8 mouse cellular contexts compared by ENCODE assay signal in genomic region chr13:43172036-43172713, GRCm38 (mm10). TPM values are rescaled to one million over a fixed set of nuclear protein-coding genes. Genes with fewer than 3 reads are reported as not detected.
DNase-seq lines count a peak whose midpoint lies in the region; ATAC-seq and TF ChIP-seq lines count a peak whose summit lies in the region.

No protein-coding gene starts in this region.

- ATAC-seq in forebrain, embryonic 13.5 days, result no peak
- no peak for ATAC-seq in limb, embryonic 12.5 days (ENCODE audit: insufficient number of reproducible peaks, insufficient read depth, low FRiP score, low TSS enrichment, low read depth)
- no peak for ATAC-seq in midbrain, postnatal 0 days (ENCODE audit: low FRiP score)

- TF ChIP-seq POLR2A in lung, adult 2 months (IDR thresholded peaks at IDR 0.05; ENCODE audit: borderline replicate concordance, extremely low read depth, low read depth, low read length), result no peak

- H3K4me3 ChIP-seq in lung, adult 2 months (replicated peaks; ENCODE audit: extremely low read depth, low read depth, low read length), result no peak overlapping the region
- peak overlapping the region; percentile 68 for H3K4me3 ChIP-seq in forebrain, embryonic 13.5 days
- peak overlapping the region; percentile 70 for H3K4me3 ChIP-seq in limb, embryonic 12.5 days (replicated peaks)
- peak overlapping the region; percentile 51 for H3K4me3 ChIP-seq in midbrain, postnatal 0 days (ENCODE audit: low read depth, low read length)

- H3K4me2 ChIP-seq in forebrain, embryonic 13.5 days, result peak overlapping the region; percentile 72
- H3K4me2 ChIP-seq in limb, embryonic 12.5 days, result peak overlapping the region; percentile 68
- peak overlapping the region; percentile 69 for H3K4me2 ChIP-seq in midbrain, postnatal 0 days (ENCODE audit: low read depth, low read length, poor library complexity, severe bottlenecking)

- no peaks in the 10 kb centered on the region for H3K9me3 ChIP-seq in forebrain, embryonic 13.5 days (replicated peaks)
- no peaks in the 10 kb centered on the region for H3K9me3 ChIP-seq in limb, embryonic 12.5 days
- no peaks in the 10 kb centered on the region for H3K9me3 ChIP-seq in midbrain, postnatal 0 days (ENCODE audit: low read length)

- no peaks in the 10 kb centered on the region for H3K4me1 ChIP-seq in lung, adult 2 months (ENCODE audit: control insufficient read depth, insufficient read depth, low read length)
- H3K4me1 ChIP-seq in forebrain, embryonic 13.5 days, result peaks cover 9% of the 10 kb centered on the region
- H3K4me1 ChIP-seq in limb, embryonic 12.5 days (replicated peaks), result peaks cover 7% of the 10 kb centered on the region; the same call in 1 of the 2 replicates
- H3K4me1 ChIP-seq in midbrain, postnatal 0 days (ENCODE audit: insufficient read depth, low read length), result peaks cover 2% of the 10 kb centered on the region; the same call in 1 of the 2 replicates

- peak overlapping the region; percentile 81 for H3K9ac ChIP-seq in forebrain, embryonic 13.5 days
- peak overlapping the region; percentile 84; the same call in 1 of the 2 replicates for H3K9ac ChIP-seq in limb, embryonic 12.5 days (replicated peaks)
- no peak overlapping the region; the same call in 1 of the 2 replicates for H3K9ac ChIP-seq in midbrain, postnatal 0 days (replicated peaks; ENCODE audit: low read length, poor library complexity, severe bottlenecking)

- no peaks in the 10 kb centered on the region for H3K27me3 ChIP-seq in forebrain, embryonic 13.5 days
- H3K27me3 ChIP-seq in limb, embryonic 12.5 days, result no peaks in the 10 kb centered on the region
- H3K27me3 ChIP-seq in midbrain, postnatal 0 days (ENCODE audit: insufficient read depth, low read length), result no peaks in the 10 kb centered on the region

- no peak overlapping the region for H3K27ac ChIP-seq in forebrain, embryonic 13.5 days
- 0 out of 2 replicates have a peak overlapping the region, but pooled peaks have one; percentile 29 for H3K27ac ChIP-seq in limb, embryonic 12.5 days
- H3K27ac ChIP-seq in midbrain, postnatal 0 days (ENCODE audit: low read depth, low read length), result no peak overlapping the region

- TF ChIP-seq CTCF in lung, adult 2 months (IDR thresholded peaks at IDR 0.05; ENCODE audit: insufficient read depth, low read length), result peak; percentile 15; the same call in 1 of the 2 replicates
- TF ChIP-seq CTCF in midbrain, postnatal 0 days (IDR thresholded peaks at IDR 0.05), result peak; percentile 60

- no peak for DNase-seq in lung, adult 2 months
- DNase-seq in lung, postnatal 14 days, result no peak
- peak; percentile 83 for DNase-seq in ZHBTc4 (ENCODE audit: low read depth, low spot score)
- DNase-seq in midbrain, postnatal 0 days (ENCODE audit: low spot score), result peak; percentile 54
- DNase-seq in urinary bladder, postnatal 25 days (ENCODE audit: low spot score), result no peak
- DNase-seq in gastrocnemius, adult 8-10 months (ENCODE audit: low spot score in 2 of 2), result no peak

- WGBS in lung, adult 2 months, result 37% methylated on average over 14 of the region's 14 CpGs
- 41% methylated on average over 14 of the region's 14 CpGs for WGBS in forebrain, embryonic 13.5 days
- 37% methylated on average over 14 of the region's 14 CpGs for WGBS in limb, embryonic 12.5 days
- WGBS in midbrain, postnatal 0 days, result 34% methylated on average over 14 of the region's 14 CpGs

- H3K36me3 ChIP-seq in forebrain, embryonic 13.5 days (ENCODE audit: poor library complexity, severe bottlenecking), result no peaks in the 10 kb centered on the region
- peaks cover 17% of the 10 kb centered on the region for H3K36me3 ChIP-seq in limb, embryonic 12.5 days
- H3K36me3 ChIP-seq in midbrain, postnatal 0 days (ENCODE audit: insufficient read depth, low read length), result no peaks in the 10 kb centered on the region

RNA-seq across cellular contexts. Expression of gene Tbc1d7, which starts 0.9 kb away (rescaled TPM):
- polyA plus RNA-seq in lung, adult 2 months (2012; rRNA removed), result 8.1 and 16.5 TPM in 2 replicates
- 83.2 and 90.7 TPM in 2 replicates for polyA plus RNA-seq in forebrain, embryonic 13.5 days (2015; fragmentation: Nextera tagmentation; extraction: Ambion mirVana)
- polyA plus RNA-seq in limb, embryonic 12.5 days (2016; fragmentation: Nextera tagmentation; extraction: Ambion mirVana), result 64.1 and 67.1 TPM in 2 replicates
- 30.8 and 48.9 TPM in 2 replicates for total RNA-seq in midbrain, postnatal 0 days (2014; rRNA removed)
- 85.9 and 94.3 TPM in 2 replicates for polyA plus RNA-seq in midbrain, postnatal 0 days (2015; fragmentation: Nextera tagmentation; extraction: Ambion mirVana)
- total RNA-seq in gastrocnemius, adult 8-10 months (2022), result 10 to 100 TPM; 22.8 to 26.1 (median 25.0) TPM

Comparison
In these comparisons a context has a peak if more than half of its experiments do, and no peak if none do; other contexts are left out.
1. DNase-seq: peak in ZHBTc4 (single experiment) and midbrain, postnatal 0 days (single experiment); none in lung, adult 2 months (single experiment), lung, postnatal 14 days (single experiment), urinary bladder, postnatal 25 days (single experiment) and gastrocnemius, adult 8-10 months (0 of 2).
2. Peak in every context shown above with its lines, with median percentiles within 50 percentile points of each other: H3K4me2 ChIP-seq.